Mouse (Mus musculus): ENCODE results near the gene Igsf8. TPM values are rescaled to one million over a fixed set of nuclear protein-coding genes. Genes with fewer than 3 reads are reported as not detected.

Gene Igsf8
- 29.2 TPM for total RNA-seq (2023)

GRCm38 (mm10) chr1:172261477-172262078 is at the start of gene Igsf8:
Gene Igsf8, plus strand, starts transcription at chr1:172261641.

GRCm38 (mm10) chr1:172219451-172220406 is 41.7 kb upstream of the Igsf8 start, which contains the start of gene Casq1:
Gene Casq1, minus strand, starts transcription at chr1:172219868.

DNA sequence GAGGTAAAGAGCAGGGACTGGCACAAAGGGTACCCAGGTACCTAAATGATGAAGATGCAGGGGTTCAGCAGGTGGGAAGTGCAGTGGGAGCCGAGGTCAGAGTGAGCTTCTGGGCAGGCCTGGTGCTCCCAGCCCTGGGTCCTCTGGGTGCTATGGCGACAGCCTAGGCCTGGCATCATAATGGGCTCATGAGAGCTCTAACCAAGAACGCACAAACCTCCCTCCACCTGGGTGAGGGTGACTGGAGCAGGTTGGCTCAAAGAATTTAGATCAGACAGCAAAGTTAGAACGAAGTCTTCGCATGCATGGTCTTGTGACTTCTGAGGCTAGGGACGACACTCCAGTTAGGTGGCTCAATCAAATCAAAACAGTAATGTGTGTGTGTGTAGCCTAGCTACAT is 3.1 kb upstream of the Igsf8 start, which contains the start of gene Atp1a4:
Gene Atp1a4 (minus strand): TSS at position 101 of the 400 bp plus-strand sequence.

GRCm38 (mm10) chr1:172297611-172298537 is 36.4 kb downstream of the Igsf8 start, which contains the start of gene Atp1a2:
Gene Atp1a2, minus strand, starts transcription at chr1:172298064.

DNA sequence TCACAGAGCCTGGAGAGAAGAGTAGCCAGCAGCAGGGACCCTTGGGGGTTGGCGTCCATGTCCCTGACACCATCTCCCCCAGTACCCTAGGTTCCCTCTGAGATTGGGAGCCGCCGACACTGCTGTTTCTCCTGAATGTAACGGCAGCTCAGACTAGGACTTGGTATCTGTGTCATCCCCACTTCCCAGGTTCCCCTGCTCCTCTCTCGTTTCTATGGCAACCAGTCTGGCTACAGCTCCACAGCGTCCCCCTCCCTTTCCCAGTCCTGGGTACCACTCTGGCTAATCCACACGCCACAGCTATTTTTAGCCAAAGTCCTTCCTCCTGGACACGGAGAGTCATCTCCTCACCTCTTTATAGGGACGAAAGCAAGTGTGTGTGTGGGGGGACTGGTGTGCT is 67.7 kb downstream of the Igsf8 start, which contains the start of gene Kcnj9:
Gene Kcnj9 (minus strand): TSS at position 188 of the 400 bp plus-strand sequence.

DNA sequence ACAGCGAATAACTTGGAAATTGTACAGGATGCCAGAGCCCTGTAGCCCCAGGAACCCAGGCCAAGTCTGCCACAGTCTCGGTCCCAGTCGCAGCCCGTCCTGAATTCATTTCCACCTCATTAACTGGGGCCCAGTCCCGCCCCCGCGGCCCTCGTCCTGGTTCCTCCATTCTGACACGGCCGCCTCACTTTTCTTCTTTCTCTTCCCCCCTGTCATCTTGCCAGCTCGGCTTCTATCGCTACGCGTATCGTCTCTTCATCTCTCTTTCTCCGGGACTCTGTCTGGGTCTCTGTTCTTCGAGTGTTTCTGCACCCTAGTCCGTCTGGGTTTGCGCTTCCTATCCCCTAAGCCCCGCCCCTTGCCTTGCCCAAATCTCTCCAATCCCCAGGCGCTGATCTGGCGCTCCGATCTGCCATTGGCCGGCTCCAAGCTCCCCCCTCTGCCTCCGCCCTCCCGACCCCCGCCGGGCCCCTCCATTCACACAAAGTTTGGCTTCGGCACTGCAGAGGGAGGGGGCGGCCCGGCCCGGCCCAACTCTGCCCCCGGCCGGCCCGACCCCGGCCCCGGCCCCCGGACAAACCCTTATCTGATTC is 79.4 kb downstream of the Igsf8 start, which contains the start of gene Kcnj10:
Gene Kcnj10 (plus strand): TSS at position 482 of the 593 bp plus-strand sequence.

Other genes with a start within 250 kb of the Igsf8 start
- 2.1 TPM for gene Vangl2, start 233.2 kb upstream of the Igsf8 start, total RNA-seq (2023)
- not detected for gene Nhlh1, start 204.1 kb upstream of the Igsf8 start, total RNA-seq (2023)
- gene Copa, start 179.1 kb upstream of the Igsf8 start, total RNA-seq (2023), result 137 TPM
- gene Ncstn, start 178.8 kb upstream of the Igsf8 start, total RNA-seq (2023), result 78.6 TPM
- gene Pex19, start 134.9 kb upstream of the Igsf8 start, total RNA-seq (2023), result 45.9 TPM
- 112 TPM for gene Dcaf8, start 113.6 kb upstream of the Igsf8 start, total RNA-seq (2023)
- gene Pea15a, start 54.8 kb upstream of the Igsf8 start, total RNA-seq (2023), result 60.4 TPM
- not detected for gene Casq1, start 41.8 kb upstream of the Igsf8 start, total RNA-seq (2023)
- not detected for gene Atp1a4, start 3.2 kb upstream of the Igsf8 start, total RNA-seq (2023)
- gene Atp1a2, start 36.4 kb downstream of the Igsf8 start, total RNA-seq (2023), result 0.18 TPM
- gene Kcnj9, start 67.7 kb downstream of the Igsf8 start, total RNA-seq (2023), result not detected
- gene Kcnj10, start 79.6 kb downstream of the Igsf8 start, total RNA-seq (2023), result 1.5 TPM
- 31.0 TPM for gene Pigm, start 114.9 kb downstream of the Igsf8 start, total RNA-seq (2023)
- 0.44 TPM for gene Slamf9, start 213.7 kb downstream of the Igsf8 start, total RNA-seq (2023)
- gene Igsf9, start 220.1 kb downstream of the Igsf8 start, total RNA-seq (2023), result 1.0 TPM
- gene Tagln2, start 238.4 kb downstream of the Igsf8 start, total RNA-seq (2023), result 228 TPM